Mouse (Mus musculus) thymus, adult 2 months (tissue): ENCODE data around the gene Usp2. TPM values are rescaled to one million over a fixed set of nuclear protein-coding genes. Genes with fewer than 3 reads are reported as not detected.

Source experiments
- DNase-seq: peaks from one replicate; pipeline ENCODE4 v3.0.0; 2021
- H3K27ac ChIP-seq: fragments of 200-500 bp; 2 replicates; pipeline ENCODE4 v1.5.1; 2012; ENCODE audit warnings: low read length, control low read depth; ENCODE audit not compliant: control insufficient read depth, insufficient read depth
- H3K27me3 ChIP-seq: fragments of 200-500 bp; 2 replicates; pipeline ENCODE4 v1.6.1; 2012; ENCODE audit warnings: mild to moderate bottlenecking, low read length, moderate library complexity, mixed read lengths; ENCODE audit not compliant: control insufficient read depth, insufficient read depth
- H3K36me3 ChIP-seq: fragments of 200-500 bp; 2 replicates; pipeline ENCODE4 v1.6.1; 2012; ENCODE audit warnings: mild to moderate bottlenecking, low read length, moderate library complexity; ENCODE audit not compliant: control insufficient read depth, insufficient read depth
- H3K4me1 ChIP-seq: fragments of 200-500 bp; replicated peaks from 2 replicates; pipeline ENCODE4 v1.6.1; 2012; ENCODE audit warnings: low read length; ENCODE audit not compliant: control insufficient read depth, insufficient read depth
- H3K4me3 ChIP-seq: fragments of 200-500 bp; 2 replicates; pipeline ENCODE4 v1.5.1; 2012; ENCODE audit warnings: mild to moderate bottlenecking, low read length, control low read depth, moderate library complexity; ENCODE audit not compliant: control insufficient read depth, insufficient read depth
- CTCF ChIP-seq: fragments of 200-500 bp; IDR thresholded peaks from 2 replicates; pipeline ENCODE4 v1.5.1; 2012; ENCODE audit warnings: mild to moderate bottlenecking, control low read depth, low read length, moderate library complexity, borderline replicate concordance; ENCODE audit not compliant: control insufficient read depth, poor library complexity, insufficient read depth; ENCODE audit errors: extremely low read depth
- POLR2A ChIP-seq: fragments of 200-500 bp; IDR thresholded peaks from 2 replicates; pipeline ENCODE4 v1.6.1; 2012; ENCODE audit warnings: mild to moderate bottlenecking, low read length, control low read depth, moderate library complexity; ENCODE audit not compliant: control insufficient read depth, poor library complexity, insufficient read depth; ENCODE audit errors: extremely low read depth
- WGBS: fragments of 180-500 bp; shearing (Covaris S2); methylation state at CpG from one replicate; pipeline ENCODE4 v1.1.7; 2018; 5-methylcytosine and 5-hydroxymethylcytosine counted together
- polyA plus RNA-seq: library from polyadenylated mRNA; depleted of rRNA; stranded (reverse); fragments of >200 nt; gene quantifications from 2 replicates; pipeline ENCODE4 v1.2.3, GENCODE M21; 2012

Usp2 gene
- polyA plus RNA-seq, 1 experiment = 6.8 TPM

GRCm38 (mm10) chr9:44077266-44077910, 10.6 kb downstream of the Usp2 start:
- no peak overlapping the region for H3K4me3 ChIP-seq
- 96% methylated on average over 11 of the region's 11 CpGs for WGBS
- TF ChIP-seq POLR2A = no peak
- TF ChIP-seq CTCF = no peak
- H3K27me3 ChIP-seq = no peaks in the 10 kb centered on the region
- H3K27ac ChIP-seq = no peak overlapping the region
- no peak for DNase-seq
- no peaks in the 10 kb centered on the region for H3K36me3 ChIP-seq
- no peaks in the 10 kb centered on the region for H3K4me1 ChIP-seq

GRCm38 (mm10) chr9:44078136-44078797, 11.4 kb downstream of the Usp2 start:
- H3K4me1 ChIP-seq = no peaks in the 10 kb centered on the region; the same call in 1 of the 2 replicates
- WGBS = 95% methylated on average over 10 of the region's 10 CpGs
- TF ChIP-seq CTCF = no peak
- no peak for TF ChIP-seq POLR2A
- no peak overlapping the region for H3K4me3 ChIP-seq
- H3K36me3 ChIP-seq = no peaks in the 10 kb centered on the region
- H3K27ac ChIP-seq = no peak overlapping the region
- DNase-seq = no peak
- peaks cover under 1% of the 10 kb centered on the region; the same call in 1 of the 2 replicates for H3K27me3 ChIP-seq

GRCm38 (mm10) chr9:44078955-44079756, 12.3 kb downstream of the Usp2 start:
- Histone ChIP-seq H3K36me3 (no peaks in the 10 kb centered on the region), H3K4me3 (no peak overlapping the region), H3K27me3 (peaks cover 8% of the 10 kb centered on the region; the same call in 1 of the 2 replicates), H3K4me1 (peaks cover 9% of the 10 kb centered on the region), H3K27ac (no peak overlapping the region)
- DNase-seq = no peak
- TF ChIP-seq CTCF (no peak), POLR2A (no peak)
- 46% methylated on average over 16 of the region's 16 CpGs for WGBS

- TF ChIP-seq POLR2A = no peak
- no peak for TF ChIP-seq CTCF
- 61% methylated on average over 10 of the region's 10 CpGs for WGBS
- no peak overlapping the region for H3K27ac ChIP-seq
- H3K4me1 ChIP-seq = peaks cover 17% of the 10 kb centered on the region
- H3K4me3 ChIP-seq = no peak overlapping the region
- no peaks in the 10 kb centered on the region for H3K36me3 ChIP-seq
- peaks cover 10% of the 10 kb centered on the region; the same call in 1 of the 2 replicates for H3K27me3 ChIP-seq
- no peak for DNase-seq
These were observed 13.4 kb downstream of the Usp2 start for GRCm38 (mm10) chr9:44079997-44080780.

GRCm38 (mm10) chr9:44080953-44081352, 14.1 kb downstream of the Usp2 start:
- Histone ChIP-seq H3K4me3 (no peak overlapping the region), H3K4me1 (peaks cover 19% of the 10 kb centered on the region), H3K27ac (no peak overlapping the region), H3K36me3 (no peaks in the 10 kb centered on the region), H3K27me3 (peaks cover 10% of the 10 kb centered on the region; the same call in 1 of the 2 replicates)
- no peak for DNase-seq
- TF ChIP-seq POLR2A (no peak), CTCF (no peak)
- WGBS = 94% methylated on average over 5 of the region's 5 CpGs

GRCm38 (mm10) chr9:44081581-44081980, 14.8 kb downstream of the Usp2 start:
- Histone ChIP-seq H3K4me3 (no peak overlapping the region), H3K27ac (no peak overlapping the region), H3K36me3 (no peaks in the 10 kb centered on the region), H3K27me3 (peaks cover 10% of the 10 kb centered on the region; the same call in 1 of the 2 replicates), H3K4me1 (peaks cover 19% of the 10 kb centered on the region)
- TF ChIP-seq CTCF = no peak
- no peak for TF ChIP-seq POLR2A
- DNase-seq = no peak
- WGBS = 87% methylated on average over 5 of the region's 5 CpGs
